Mouse (Mus musculus): ENCODE measurements around the gene Rgs7. TPM values are rescaled to one million over a fixed set of nuclear protein-coding genes. Genes with fewer than 3 reads are reported as not detected.

Gene Rgs7
- polyA plus RNA-seq (2015; fragmentation: Nextera tagmentation; extraction: Ambion mirVana), result 0.40 and 0.52 TPM in 2 replicates

GRCm38 (mm10) chr1:175491861-175492682, at the start of gene Rgs7:
Gene Rgs7 (minus strand): TSS chr1:175492500.
- Histone ChIP-seq H3K27me3 (peaks cover 39% of the 10 kb centered on the region), H3K9me3 (no peaks in the 10 kb centered on the region), H3K9ac (peak within 1 kb of the TSS; percentile 64), H3K4me1 (no peaks in the 10 kb centered on the region), H3K4me2 (replicated peaks) (peak within 1 kb of the TSS; percentile 100), H3K27ac (no peak within 1 kb of the TSS), H3K4me3 (peak within 1 kb of the TSS; percentile 65), H3K36me3 (no peaks in the 10 kb centered on the region)
- ATAC-seq (ENCODE audit: low FRiP score, low read depth), result peak; percentile 83
- under 1% methylated on average over 81 of the region's 82 CpGs for WGBS

DNA sequence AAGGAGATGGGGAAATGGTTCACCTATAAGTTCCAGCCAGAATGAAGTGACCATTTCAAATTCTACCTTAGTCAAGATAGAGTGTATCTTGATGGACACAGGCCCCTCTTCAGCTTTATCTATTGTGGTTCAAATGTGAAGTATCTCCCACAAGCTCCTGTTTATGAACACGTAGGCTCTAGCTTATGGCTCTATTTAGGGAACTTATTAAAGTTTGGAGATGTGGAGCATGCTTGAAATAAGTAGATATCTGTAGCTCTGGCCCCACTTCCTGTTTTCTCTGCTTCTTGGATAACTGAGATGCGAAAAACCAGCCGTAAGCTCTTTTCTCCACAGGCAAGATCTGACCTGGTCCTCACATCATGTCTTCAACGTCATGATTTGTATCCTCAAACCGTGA, 48.4 kb upstream of the Rgs7 start:
- Histone ChIP-seq H3K9ac (no peak overlapping the region), H3K27ac (no peak overlapping the region), H3K27me3 (no peaks in the 10 kb centered on the region), H3K9me3 (no peaks in the 10 kb centered on the region), H3K4me2 (replicated peaks) (no peak overlapping the region), H3K4me1 (no peaks in the 10 kb centered on the region), H3K4me3 (no peak overlapping the region), H3K36me3 (no peaks in the 10 kb centered on the region)
- no peak for ATAC-seq (ENCODE audit: low FRiP score, low read depth)
- WGBS, result 89% methylated on average over 5 of the region's 5 CpGs

DNA sequence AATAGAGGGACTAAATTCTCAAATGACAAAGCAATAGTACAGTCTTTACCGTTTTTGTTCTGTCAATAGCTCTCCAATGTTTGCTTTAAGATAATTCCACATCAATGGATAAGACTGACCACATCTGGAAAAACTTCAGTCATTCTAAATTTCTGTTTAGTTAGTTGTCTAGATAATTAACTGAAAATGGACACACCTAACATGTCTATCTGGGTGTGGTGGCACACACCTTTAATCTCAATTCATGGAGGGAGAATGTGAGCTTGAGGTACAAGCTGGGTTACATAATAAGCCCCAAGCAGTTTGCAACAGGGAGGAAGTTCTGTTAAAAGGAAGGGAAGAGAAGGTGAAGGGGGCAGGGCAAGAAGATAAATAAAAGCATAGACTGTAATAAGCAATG, 45.0 kb upstream of the Rgs7 start:
- WGBS, result 77% methylated on average over 1 of the region's 1 CpGs

GRCm38 (mm10) chr1:175529858-175530257, 37.6 kb upstream of the Rgs7 start:
- H3K9me3 ChIP-seq, result no peaks in the 10 kb centered on the region
- no peak for ATAC-seq (ENCODE audit: low FRiP score, low read depth)
- no peaks in the 10 kb centered on the region for H3K4me1 ChIP-seq
- no peaks in the 10 kb centered on the region for H3K27me3 ChIP-seq
- H3K36me3 ChIP-seq, result no peaks in the 10 kb centered on the region
- no peak overlapping the region for H3K27ac ChIP-seq
- no peak overlapping the region for H3K4me2 ChIP-seq (replicated peaks)
- no peak overlapping the region for H3K9ac ChIP-seq
- 46% methylated on average over 1 of the region's 1 CpGs for WGBS
- no peak overlapping the region for H3K4me3 ChIP-seq

More for the DNA sequence above, 45.0 kb upstream of the Rgs7 start:
- no peak overlapping the region for H3K9ac ChIP-seq
- ATAC-seq (ENCODE audit: low FRiP score, low read depth), result no peak
- no peaks in the 10 kb centered on the region for H3K36me3 ChIP-seq
- no peak overlapping the region for H3K27ac ChIP-seq
- no peak overlapping the region for H3K4me2 ChIP-seq (replicated peaks)
- no peaks in the 10 kb centered on the region for H3K9me3 ChIP-seq
- no peak overlapping the region for H3K4me3 ChIP-seq
- no peaks in the 10 kb centered on the region for H3K4me1 ChIP-seq
- H3K27me3 ChIP-seq, result no peaks in the 10 kb centered on the region

DNA sequence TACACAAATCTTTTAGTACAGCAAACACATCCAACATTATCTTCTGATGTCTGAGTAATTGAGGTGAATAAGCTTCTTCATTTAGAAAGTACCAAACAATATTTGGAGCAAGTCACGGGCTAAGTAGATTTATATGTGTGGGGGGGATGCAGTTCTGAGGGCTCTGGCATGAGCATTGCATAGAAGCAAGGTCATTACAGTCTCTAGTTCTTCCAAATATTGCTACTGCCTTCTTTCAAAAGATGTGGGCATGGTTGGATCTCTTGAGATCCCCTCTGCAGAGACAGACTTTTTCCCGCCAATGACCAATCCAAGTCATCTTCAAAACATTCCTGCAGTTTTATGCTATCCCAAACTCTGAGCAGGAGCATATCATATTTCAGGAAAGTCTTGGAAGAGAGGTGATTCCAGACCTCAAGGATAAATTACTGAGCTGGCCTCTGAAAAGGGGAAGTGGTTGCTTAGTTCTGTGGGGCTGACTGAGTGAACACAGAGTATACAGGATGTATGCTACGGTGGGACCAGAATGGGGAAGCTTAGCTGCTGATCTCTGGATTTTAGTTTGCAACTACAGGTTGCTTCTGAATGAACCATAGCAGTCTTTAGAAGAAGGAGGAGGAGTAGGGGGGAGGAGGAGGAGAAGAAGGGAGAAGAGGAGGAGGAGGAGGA, 32.5 kb upstream of the Rgs7 start:
- ATAC-seq (ENCODE audit: low FRiP score, low read depth), result no peak
- Histone ChIP-seq H3K4me1 (no peaks in the 10 kb centered on the region), H3K36me3 (no peaks in the 10 kb centered on the region), H3K27ac (no peak overlapping the region), H3K9me3 (no peaks in the 10 kb centered on the region), H3K27me3 (no peaks in the 10 kb centered on the region), H3K9ac (no peak overlapping the region), H3K4me3 (no peak overlapping the region), H3K4me2 (replicated peaks) (no peak overlapping the region)
- 75% methylated on average over 3 of the region's 3 CpGs for WGBS

GRCm38 (mm10) chr1:175523572-175523971, 31.3 kb upstream of the Rgs7 start:
- Histone ChIP-seq H3K4me3 (no peak overlapping the region), H3K27me3 (no peaks in the 10 kb centered on the region), H3K9me3 (no peaks in the 10 kb centered on the region), H3K9ac (no peak overlapping the region), H3K4me2 (replicated peaks) (no peak overlapping the region), H3K27ac (no peak overlapping the region), H3K4me1 (no peaks in the 10 kb centered on the region), H3K36me3 (no peaks in the 10 kb centered on the region)
- no peak for ATAC-seq (ENCODE audit: low FRiP score, low read depth)
- WGBS, result 83% methylated on average over 2 of the region's 2 CpGs

GRCm38 (mm10) chr1:175514543-175514942, 22.2 kb upstream of the Rgs7 start:
- no peak overlapping the region for H3K4me2 ChIP-seq (replicated peaks)
- no peaks in the 10 kb centered on the region for H3K36me3 ChIP-seq
- peaks cover 4% of the 10 kb centered on the region; the same call in 1 of the 2 replicates for H3K4me1 ChIP-seq
- no peak overlapping the region for H3K9ac ChIP-seq
- H3K4me3 ChIP-seq, result no peak overlapping the region
- WGBS, result 73% methylated on average over 2 of the region's 2 CpGs
- no peak overlapping the region for H3K27ac ChIP-seq
- H3K9me3 ChIP-seq, result no peaks in the 10 kb centered on the region
- no peaks in the 10 kb centered on the region for H3K27me3 ChIP-seq
- ATAC-seq (ENCODE audit: low FRiP score, low read depth), result no peak

DNA sequence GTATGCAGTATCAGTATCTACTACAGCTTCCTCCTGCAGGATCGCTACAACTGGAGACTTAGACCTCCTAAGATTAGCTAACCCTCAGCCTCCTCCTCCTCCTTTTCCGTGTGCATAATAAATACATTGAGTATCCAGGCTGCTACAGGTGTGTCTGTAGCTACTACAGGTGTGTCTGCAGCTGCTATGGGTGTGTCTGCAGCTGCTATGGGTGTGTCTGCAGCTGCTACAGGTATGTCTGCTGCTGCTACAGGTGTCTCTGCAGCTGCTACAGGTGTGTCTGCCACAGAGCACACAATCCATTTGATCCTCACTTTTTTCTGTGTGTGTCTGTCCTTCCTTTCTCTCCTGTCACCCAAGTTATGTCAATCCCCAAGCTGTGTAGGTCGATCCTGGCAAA, 19.9 kb upstream of the Rgs7 start:
- H3K4me2 ChIP-seq (replicated peaks), result no peak overlapping the region
- H3K27ac ChIP-seq, result no peak overlapping the region
- no peak overlapping the region for H3K4me3 ChIP-seq
- no peak overlapping the region for H3K9ac ChIP-seq
- no peaks in the 10 kb centered on the region for H3K36me3 ChIP-seq
- H3K27me3 ChIP-seq, result no peaks in the 10 kb centered on the region
- peaks cover 4% of the 10 kb centered on the region; the same call in 1 of the 2 replicates for H3K4me1 ChIP-seq
- ATAC-seq (ENCODE audit: low FRiP score, low read depth), result no peak
- H3K9me3 ChIP-seq, result no peaks in the 10 kb centered on the region
- 72% methylated on average over 3 of the region's 3 CpGs for WGBS

DNA sequence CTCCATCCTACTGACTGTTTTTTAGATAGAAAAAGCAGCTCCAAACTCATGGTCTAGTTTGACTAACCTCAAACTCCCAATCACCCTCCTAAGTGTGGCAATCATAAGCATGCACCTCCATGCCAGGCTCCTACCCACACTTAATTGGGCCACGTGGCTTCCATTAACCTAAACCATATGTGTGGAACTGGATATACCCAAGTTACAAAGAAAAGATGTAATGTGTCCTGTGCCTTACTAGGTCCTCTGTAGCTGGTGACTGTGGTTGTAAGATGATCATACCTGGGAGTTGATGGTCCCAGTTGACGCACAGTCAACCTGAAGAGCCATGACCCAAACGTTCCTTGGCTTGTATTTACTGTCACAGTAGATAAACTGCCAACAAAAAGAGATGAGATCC, 17.7 kb upstream of the Rgs7 start:
- H3K9ac ChIP-seq, result no peak overlapping the region
- H3K27me3 ChIP-seq, result no peaks in the 10 kb centered on the region
- H3K4me3 ChIP-seq, result no peak overlapping the region
- no peak overlapping the region for H3K27ac ChIP-seq
- 35% methylated on average over 3 of the region's 3 CpGs for WGBS
- H3K4me1 ChIP-seq, result peaks cover 4% of the 10 kb centered on the region; the same call in 1 of the 2 replicates
- no peaks in the 10 kb centered on the region for H3K9me3 ChIP-seq
- no peak for ATAC-seq (ENCODE audit: low FRiP score, low read depth)
- no peak overlapping the region for H3K4me2 ChIP-seq (replicated peaks)
- no peaks in the 10 kb centered on the region for H3K36me3 ChIP-seq

DNA sequence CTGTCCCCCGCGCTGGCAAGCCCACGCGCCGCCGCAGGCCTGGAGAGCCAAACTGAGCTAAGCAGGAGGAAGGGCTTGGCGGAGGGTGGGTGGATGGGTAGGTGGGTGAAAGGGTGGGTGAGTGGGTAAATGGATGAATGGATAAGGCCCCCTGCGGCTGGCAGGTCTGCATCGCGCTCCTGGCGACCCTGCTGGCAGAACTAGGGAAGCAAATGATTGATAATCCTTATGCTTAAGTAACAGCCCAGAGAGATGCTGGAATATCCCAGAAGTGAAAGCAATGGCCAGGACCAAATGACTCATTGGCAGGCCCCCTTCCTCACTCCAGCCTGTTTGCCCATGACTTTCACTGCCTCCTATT, 363 bp upstream of the Rgs7 start:
- H3K4me2 ChIP-seq (replicated peaks), result peak overlapping the region; percentile 100
- no peaks in the 10 kb centered on the region for H3K4me1 ChIP-seq
- H3K9me3 ChIP-seq, result no peaks in the 10 kb centered on the region
- peak overlapping the region; percentile 64 for H3K9ac ChIP-seq
- no peak; the same call in 1 of the 2 replicates for ATAC-seq (ENCODE audit: low FRiP score, low read depth)
- H3K36me3 ChIP-seq, result no peaks in the 10 kb centered on the region
- H3K27ac ChIP-seq, result no peak overlapping the region
- 3% methylated on average over 11 of the region's 11 CpGs for WGBS
- H3K27me3 ChIP-seq, result peaks cover 39% of the 10 kb centered on the region
- H3K4me3 ChIP-seq, result peak overlapping the region; percentile 65

DNA sequence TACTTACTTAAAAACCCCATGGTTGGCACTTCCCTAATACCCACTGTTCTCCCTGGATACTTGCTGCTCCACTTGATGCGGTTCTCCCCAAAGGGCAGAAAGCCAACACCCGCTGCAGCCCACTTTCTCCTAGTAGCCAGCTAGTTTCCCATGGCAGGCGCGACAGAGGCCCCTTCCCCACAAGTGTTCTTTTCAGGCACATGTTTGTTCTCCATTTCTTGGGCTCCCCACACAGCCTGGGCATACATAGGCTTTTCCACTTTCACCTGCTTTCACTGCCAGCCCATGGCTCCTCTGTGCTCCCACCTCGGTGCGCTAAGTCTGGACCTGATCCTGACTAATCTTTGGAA, 814 bp downstream of the Rgs7 start:
- no peaks in the 10 kb centered on the region for H3K36me3 ChIP-seq
- H3K4me3 ChIP-seq, result peak overlapping the region; percentile 65
- H3K9me3 ChIP-seq, result no peaks in the 10 kb centered on the region
- no peak overlapping the region for H3K27ac ChIP-seq
- H3K9ac ChIP-seq, result no peak overlapping the region
- H3K27me3 ChIP-seq, result peaks cover 39% of the 10 kb centered on the region
- ATAC-seq (ENCODE audit: low FRiP score, low read depth), result no peak
- 14% methylated on average over 6 of the region's 6 CpGs for WGBS
- peak overlapping the region; percentile 100 for H3K4me2 ChIP-seq (replicated peaks)
- H3K4me1 ChIP-seq, result no peaks in the 10 kb centered on the region

GRCm38 (mm10) chr1:175485109-175485508, 7.2 kb downstream of the Rgs7 start:
- no peak for ATAC-seq (ENCODE audit: low FRiP score, low read depth)
- Histone ChIP-seq H3K9me3 (no peaks in the 10 kb centered on the region), H3K27me3 (peaks cover 4% of the 10 kb centered on the region), H3K4me1 (no peaks in the 10 kb centered on the region), H3K9ac (no peak overlapping the region), H3K4me3 (no peak overlapping the region), H3K27ac (no peak overlapping the region), H3K4me2 (replicated peaks) (no peak overlapping the region), H3K36me3 (no peaks in the 10 kb centered on the region)
- WGBS, result 69% methylated on average over 4 of the region's 4 CpGs
